Comparison of ENCODE assay signal across 8 mouse cellular contexts in the genomic region with DNA sequence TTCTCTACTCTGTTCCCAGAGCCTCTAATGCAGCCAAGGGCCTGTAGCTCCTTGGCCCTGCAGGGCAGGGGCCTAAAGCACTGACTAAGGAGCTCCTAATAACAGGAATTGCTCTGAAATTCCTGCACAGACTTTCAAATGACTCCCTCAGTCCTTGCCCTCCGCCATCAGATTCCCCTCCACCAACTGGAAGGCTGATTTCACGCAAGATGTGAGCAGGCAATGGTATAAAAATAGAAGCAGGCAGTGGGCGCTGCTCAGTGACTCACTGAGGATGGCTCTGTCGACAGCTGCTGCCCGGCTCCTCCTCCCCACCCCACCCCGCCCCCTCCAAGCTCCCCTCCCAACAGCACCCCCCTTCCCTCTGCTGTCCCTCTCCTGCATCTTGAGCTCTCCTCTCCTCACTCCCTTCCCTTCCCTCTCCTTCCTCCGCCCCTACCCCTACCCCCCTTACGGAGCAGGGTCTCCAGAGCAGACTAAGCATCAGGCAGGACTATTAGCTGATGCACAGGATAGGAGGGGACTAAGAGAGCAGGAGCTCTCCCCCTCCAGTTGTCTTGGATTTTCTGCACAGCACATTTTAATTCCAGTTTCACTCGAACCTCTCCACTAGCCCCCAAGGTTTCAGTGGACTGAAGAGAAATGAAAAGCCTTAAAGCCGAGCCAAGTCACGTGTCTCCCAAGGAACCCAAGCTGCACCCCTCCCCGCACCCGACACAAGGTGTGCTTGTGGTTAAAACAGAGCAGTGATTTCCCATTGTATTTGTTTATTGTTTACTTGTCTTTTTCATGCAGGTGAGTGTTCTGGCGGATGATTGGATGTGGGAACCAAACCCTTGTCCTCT. TPM values are rescaled to one million over a fixed set of nuclear protein-coding genes. Genes with fewer than 3 reads are reported as not detected.
DNase-seq lines count a peak whose midpoint lies in the region; ATAC-seq and TF ChIP-seq lines count a peak whose summit lies in the region.

No protein-coding gene starts in this region.

- no peak for ATAC-seq in kidney, postnatal 0 days (replicated peaks; ENCODE audit: low FRiP score, low read depth)
- peak; percentile 73 for ATAC-seq in embryonic facial prominence, embryonic 12.5 days (ENCODE audit: insufficient number of reproducible peaks, insufficient read depth, low FRiP score, low TSS enrichment)
- ATAC-seq in hindbrain, embryonic 14.5 days (ENCODE audit: low FRiP score): peak; percentile 87
- ATAC-seq in stomach, embryonic 15.5 days (ENCODE audit: insufficient read depth, low FRiP score, low read depth): peak; percentile 53; the same call in 1 of the 2 replicates

- no peaks in the 10 kb centered on the region for H3K36me3 ChIP-seq in kidney, postnatal 0 days (ENCODE audit: insufficient read depth, low read length)
- no peaks in the 10 kb centered on the region for H3K36me3 ChIP-seq in embryonic facial prominence, embryonic 12.5 days
- no peaks in the 10 kb centered on the region for H3K36me3 ChIP-seq in hindbrain, embryonic 14.5 days (replicated peaks; ENCODE audit: control insufficient read depth, insufficient read depth)
- H3K36me3 ChIP-seq in stomach, embryonic 15.5 days: no peaks in the 10 kb centered on the region

- DNase-seq in kidney, postnatal 0 days (ENCODE audit: low spot score): peak; percentile 22
- no peak for DNase-seq in kidney, adult 8-10 months
- peak; percentile 41 for DNase-seq in hindbrain, embryonic 14.5 days (ENCODE audit: low spot score)
- peak; percentile 34 for DNase-seq in mesoderm, embryonic 11.5 days (ENCODE audit: low read depth, low spot score)
- no peak for DNase-seq in spleen, postnatal 4 days (ENCODE audit: low spot score in 2 of 2)
- no peak for DNase-seq in kidney, postnatal 14 days

- H3K4me2 ChIP-seq in kidney, postnatal 0 days (ENCODE audit: low read length): no peak overlapping the region
- H3K4me2 ChIP-seq in embryonic facial prominence, embryonic 12.5 days (replicated peaks): peak overlapping the region; percentile 30
- H3K4me2 ChIP-seq in hindbrain, embryonic 14.5 days (replicated peaks): peak overlapping the region; percentile 35
- peak overlapping the region; percentile 19 for H3K4me2 ChIP-seq in stomach, embryonic 15.5 days

- no peak overlapping the region for H3K4me3 ChIP-seq in kidney, postnatal 0 days (replicated peaks; ENCODE audit: low read depth, low read length)
- no peak overlapping the region for H3K4me3 ChIP-seq in embryonic facial prominence, embryonic 12.5 days
- H3K4me3 ChIP-seq in hindbrain, embryonic 14.5 days (replicated peaks; ENCODE audit: low read length): no peak overlapping the region; the same call in 1 of the 2 replicates
- H3K4me3 ChIP-seq in stomach, embryonic 15.5 days (replicated peaks): no peak overlapping the region

- H3K9ac ChIP-seq in kidney, postnatal 0 days (ENCODE audit: low read depth, low read length): no peak overlapping the region
- no peak overlapping the region for H3K9ac ChIP-seq in embryonic facial prominence, embryonic 12.5 days
- H3K9ac ChIP-seq in hindbrain, embryonic 14.5 days: peak overlapping the region; percentile 21; the same call in 1 of the 2 replicates
- H3K9ac ChIP-seq in stomach, embryonic 15.5 days: no peak overlapping the region

- H3K27ac ChIP-seq in kidney, postnatal 0 days: no peak overlapping the region
- H3K27ac ChIP-seq in embryonic facial prominence, embryonic 12.5 days: no peak overlapping the region
- peak overlapping the region; percentile 74 for H3K27ac ChIP-seq in hindbrain, embryonic 14.5 days
- no peak overlapping the region for H3K27ac ChIP-seq in stomach, embryonic 15.5 days

- no peaks in the 10 kb centered on the region for H3K27me3 ChIP-seq in kidney, postnatal 0 days (ENCODE audit: insufficient read depth, low read length)
- H3K27me3 ChIP-seq in embryonic facial prominence, embryonic 12.5 days: peaks cover 10% of the 10 kb centered on the region
- H3K27me3 ChIP-seq in hindbrain, embryonic 14.5 days (ENCODE audit: control insufficient read depth, insufficient read depth, low read length): peaks cover 11% of the 10 kb centered on the region
- H3K27me3 ChIP-seq in stomach, embryonic 15.5 days (replicated peaks): peaks cover 9% of the 10 kb centered on the region; the same call in 1 of the 2 replicates

- WGBS in kidney, postnatal 0 days: 6% methylated on average over 14 of the region's 14 CpGs
- WGBS in embryonic facial prominence, embryonic 12.5 days: 5% methylated on average over 13 of the region's 14 CpGs
- 5% methylated on average over 13 of the region's 14 CpGs for WGBS in hindbrain, embryonic 14.5 days
- 6% methylated on average over 14 of the region's 14 CpGs for WGBS in stomach, embryonic 15.5 days

- no peaks in the 10 kb centered on the region for H3K9me3 ChIP-seq in kidney, postnatal 0 days (replicated peaks; ENCODE audit: low read length)
- no peaks in the 10 kb centered on the region for H3K9me3 ChIP-seq in embryonic facial prominence, embryonic 12.5 days
- no peaks in the 10 kb centered on the region for H3K9me3 ChIP-seq in hindbrain, embryonic 14.5 days (ENCODE audit: control insufficient read depth, low read length)
- no peaks in the 10 kb centered on the region for H3K9me3 ChIP-seq in stomach, embryonic 15.5 days

- no peaks in the 10 kb centered on the region for H3K4me1 ChIP-seq in kidney, postnatal 0 days (replicated peaks; ENCODE audit: insufficient read depth, low read length)
- peaks cover 13% of the 10 kb centered on the region for H3K4me1 ChIP-seq in embryonic facial prominence, embryonic 12.5 days
- H3K4me1 ChIP-seq in hindbrain, embryonic 14.5 days (replicated peaks; ENCODE audit: control insufficient read depth, insufficient read depth, low read length): peaks cover 14% of the 10 kb centered on the region
- 0 out of 2 replicates have a peak, but pooled peaks cover 6% of the 10 kb centered on the region for H3K4me1 ChIP-seq in stomach, embryonic 15.5 days

- TF ChIP-seq CTCF in kidney, postnatal 0 days (IDR thresholded peaks at IDR 0.05; ENCODE audit: low read depth): no peak

RNA-seq across cellular contexts. Expression of a gene that starts 9.6 kb away (rescaled TPM):
- 1.8 and 2.4 TPM in 2 replicates for polyA plus RNA-seq in kidney, postnatal 0 days (2015; fragmentation: Nextera tagmentation; extraction: Ambion mirVana)
- polyA plus RNA-seq in embryonic facial prominence, embryonic 12.5 days (2016; fragmentation: Nextera tagmentation; extraction: Ambion mirVana): 53.1 and 82.4 TPM in 2 replicates
- polyA plus RNA-seq in hindbrain, embryonic 14.5 days (2014; fragmentation: Nextera tagmentation; extraction: Ambion mirVana): 5.3 and 6.6 TPM in 2 replicates
- 18.7 and 47.9 TPM in 2 replicates for polyA plus RNA-seq in stomach, embryonic 15.5 days (2015; fragmentation: Nextera tagmentation; extraction: Ambion mirVana)

RNA-seq across cellular contexts. Expression of a gene that starts 24.9 kb away (rescaled TPM):
- polyA plus RNA-seq in kidney, postnatal 0 days (2015; fragmentation: Nextera tagmentation; extraction: Ambion mirVana): 1.8 and 1.9 TPM in 2 replicates
- 7.1 and 7.4 TPM in 2 replicates for polyA plus RNA-seq in embryonic facial prominence, embryonic 12.5 days (2016; fragmentation: Nextera tagmentation; extraction: Ambion mirVana)
- polyA plus RNA-seq in hindbrain, embryonic 14.5 days (2014; fragmentation: Nextera tagmentation; extraction: Ambion mirVana): 5.0 TPM in 2 replicates
- polyA plus RNA-seq in stomach, embryonic 15.5 days (2015; fragmentation: Nextera tagmentation; extraction: Ambion mirVana): 3.4 and 3.9 TPM in 2 replicates

Comparison
In these comparisons a context has a peak if more than half of its experiments do, and no peak if none do; other contexts are left out.
1. DNase-seq: peak in kidney, postnatal 0 days (single experiment), hindbrain, embryonic 14.5 days (single experiment) and mesoderm, embryonic 11.5 days (single experiment); none in kidney, adult 8-10 months (0 of 2), spleen, postnatal 4 days (0 of 2) and kidney, postnatal 14 days (single experiment).